Mouse (Mus musculus) inflammation-experienced regulatory T-cells, adult 6 months (primary cell): ENCODE results near the gene Fhl4. TPM values are rescaled to one million over a fixed set of nuclear protein-coding genes. Genes with fewer than 3 reads are reported as not detected.

ENCODE experiments used
- polyA plus RNA-seq, 3 experiments: library from polyadenylated mRNA; unstranded; fragments of 100-300 nt; shearing (Covaris generic); gene quantifications; one replicate each; pipeline ENCODE4 v1.2.1; 2017

The Fhl4 gene
- polyA plus RNA-seq, 3 experiments from 2014 or later, result 0.50 to 0.62 (median 0.59) TPM

Other genes with a start within 250 kb of the Fhl4 start
- gene Ric8b, start 184.9 kb downstream of the Fhl4 start, polyA plus RNA-seq, result 1 to 10 TPM; 5.4 to 9.2 (median 7.6) TPM
- gene Tmem263, start 132 bp upstream of the Fhl4 start, polyA plus RNA-seq, result 10 to 100 TPM; 35.6 to 49.7 (median 40.2) TPM
- gene Mterf2, start 25.5 kb upstream of the Fhl4 start, polyA plus RNA-seq, result 10 to 100 TPM; 16.1 to 25.0 (median 19.9) TPM
- gene Cry1, start 82.6 kb upstream of the Fhl4 start, polyA plus RNA-seq, result 1 to 10 TPM; 4.1 to 7.8 (median 5.3) TPM